Mouse (Mus musculus): ENCODE measurements around the gene Dtnb.

DNA sequence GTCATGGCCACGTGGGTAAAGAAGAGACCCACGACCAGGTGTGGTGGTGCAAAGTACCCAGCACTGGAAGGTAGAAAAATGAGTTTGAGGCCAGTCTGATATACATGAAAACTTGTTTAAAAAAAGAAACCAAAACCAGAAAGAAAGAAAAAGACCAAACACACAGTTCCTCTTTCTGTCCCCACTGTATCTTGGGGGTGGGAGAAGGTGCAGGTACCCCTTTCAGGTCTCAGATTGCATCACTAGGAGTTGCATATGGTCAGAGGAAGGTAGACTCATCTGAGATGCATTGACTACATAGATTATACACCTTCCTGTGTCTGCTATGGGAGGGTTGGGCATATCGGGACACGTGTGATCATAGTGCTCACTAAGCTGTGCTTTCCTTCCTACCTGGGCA lies 85.1 kb downstream of the Dtnb start:
- no peak for TF ChIP-seq POLR2A (IDR thresholded peaks at IDR 0.05; ENCODE audit: extremely low read depth, insufficient read depth, low read length)
- no peak for TF ChIP-seq CTCF (IDR thresholded peaks at IDR 0.05; ENCODE audit: low read depth, low read length)

Measured in liver, adult 2 months (tissue).